Mouse (Mus musculus): Measurements from ENCODE around the gene Snd1.

DNA sequence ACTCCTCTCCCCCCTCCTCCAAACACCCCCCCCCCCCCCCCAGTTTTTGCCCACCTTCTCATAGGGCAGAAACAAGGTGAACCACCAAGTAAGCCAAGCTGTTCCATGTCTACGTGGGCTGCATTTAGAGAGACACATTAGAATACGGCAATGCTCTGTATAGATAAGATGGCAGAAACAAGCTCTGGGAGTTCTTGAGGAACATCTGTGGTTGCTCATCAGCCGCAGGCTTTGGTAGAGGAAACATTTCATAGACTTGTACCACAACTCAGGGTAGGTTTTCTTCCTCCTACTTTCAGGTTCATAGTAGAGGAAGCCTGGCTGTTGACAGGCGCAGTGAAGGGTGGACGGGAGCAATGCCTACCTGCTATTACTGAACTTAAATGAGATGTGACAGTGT, 124.2 kb downstream of the Snd1 start:
- TF ChIP-seq CTCF (conservative IDR thresholded peaks at IDR 0.05; ENCODE audit: low read length) (no peak), NANOG (IDR thresholded peaks at IDR 0.05; ENCODE audit: borderline replicate concordance, low read length) (no peak), POU5F1 (IDR thresholded peaks at IDR 0.05; ENCODE audit: borderline replicate concordance, low read length) (no peak)

Data from E14TG2a.4 (cell line).